Mouse (Mus musculus) ovary, postnatal 14 days (tissue): ENCODE measurements around the gene Fbxl8.
"Not testable (repeated sequence)": the region's sequence is repeated elsewhere in the genome, so short reads cannot be mapped to it uniquely, and the experiment has no call there.

Experiments used
- DNase-seq: peaks from one replicate; pipeline ENCODE4 v3.0.0; 2022; ENCODE audit warnings: low spot score

Gene Fbxl8

GRCm38 (mm10) chr8:105264024-105264982 is at the start of gene Fbxl8, which contains the start of gene Tradd:
TSS of gene Fbxl8 (plus strand) at chr8:105264648.
TSS of gene Tradd (minus strand) at chr8:105264609.
- DNase-seq, result peak; percentile 62

GRCm38 (mm10) chr8:105217926-105218522 is 46.4 kb upstream of the Fbxl8 start:
- no peak for DNase-seq

- DNase-seq, result no peak
Observed at GRCm38 (mm10) chr8:105223850-105224249, 40.6 kb upstream of the Fbxl8 start.

GRCm38 (mm10) chr8:105224413-105225271 is 39.8 kb upstream of the Fbxl8 start, which contains the start of gene D230025D16Rik:
TSS of gene D230025D16Rik (plus strand) at chr8:105225145.
- DNase-seq, result peak; percentile 96

GRCm38 (mm10) chr8:105225272-105225593 is 39.2 kb upstream of the Fbxl8 start:
- no peak for DNase-seq

- no peak for DNase-seq
Observed at GRCm38 (mm10) chr8:105225917-105226316, 38.5 kb upstream of the Fbxl8 start.

- DNase-seq, result no peak
Observed at GRCm38 (mm10) chr8:105231503-105232320, 32.7 kb upstream of the Fbxl8 start.

GRCm38 (mm10) chr8:105232321-105232693 is 32.1 kb upstream of the Fbxl8 start:
- DNase-seq, result not testable (repeated sequence)

- no peak for DNase-seq
Observed at GRCm38 (mm10) chr8:105233126-105233935, 31.1 kb upstream of the Fbxl8 start.

GRCm38 (mm10) chr8:105235206-105235605 is 29.2 kb upstream of the Fbxl8 start:
- DNase-seq, result no peak

- no peak for DNase-seq
Observed at GRCm38 (mm10) chr8:105237442-105238142, 26.9 kb upstream of the Fbxl8 start.

- DNase-seq, result no peak
Observed at GRCm38 (mm10) chr8:105241016-105241415, 23.4 kb upstream of the Fbxl8 start.

- DNase-seq, result no peak
Observed at GRCm38 (mm10) chr8:105251954-105252353, 12.5 kb upstream of the Fbxl8 start.

GRCm38 (mm10) chr8:105252680-105253537 is 11.5 kb upstream of the Fbxl8 start:
- DNase-seq, result no peak

- no peak for DNase-seq
Observed at GRCm38 (mm10) chr8:105253766-105254151, 10.7 kb upstream of the Fbxl8 start.

GRCm38 (mm10) chr8:105254152-105254965 is 10.1 kb upstream of the Fbxl8 start:
- DNase-seq, result peak; percentile 86

GRCm38 (mm10) chr8:105254966-105255350 is 9.5 kb upstream of the Fbxl8 start, which contains the start of gene B3gnt9:
TSS of gene B3gnt9 (minus strand) at chr8:105255153.
- DNase-seq, result peak; percentile 68
